Mouse (Mus musculus) G1E-ER4 (cell line): ENCODE data around the gene 2810006K23Rik. TPM values are rescaled to one million over a fixed set of nuclear protein-coding genes. Genes with fewer than 3 reads are reported as not detected.

Experiments used
- GATA1 ChIP-seq: IDR thresholded peaks from one replicate; pipeline ENCODE4 v1.8.0; 2012; ENCODE audit warnings: low read length, inconsistent platforms
- polyA plus RNA-seq: library from polyadenylated mRNA; stranded (reverse); fragments of >175 nt; gene quantifications from 2 replicates; pipeline ENCODE4 v1.2.3, GENCODE M21; 2012

The 2810006K23Rik gene
- polyA plus RNA-seq, 1 experiment, result 5.3 TPM

- no peak for TF ChIP-seq GATA1
Measured at GRCm38 (mm10) chr5:124364173-124364918, 36.5 kb downstream of the 2810006K23Rik start.

- TF ChIP-seq GATA1, result no peak
Measured at GRCm38 (mm10) chr5:124365754-124366153, 37.9 kb downstream of the 2810006K23Rik start.

GRCm38 (mm10) chr5:124366721-124367120 is 38.8 kb downstream of the 2810006K23Rik start:
- TF ChIP-seq GATA1, result no peak

DNA sequence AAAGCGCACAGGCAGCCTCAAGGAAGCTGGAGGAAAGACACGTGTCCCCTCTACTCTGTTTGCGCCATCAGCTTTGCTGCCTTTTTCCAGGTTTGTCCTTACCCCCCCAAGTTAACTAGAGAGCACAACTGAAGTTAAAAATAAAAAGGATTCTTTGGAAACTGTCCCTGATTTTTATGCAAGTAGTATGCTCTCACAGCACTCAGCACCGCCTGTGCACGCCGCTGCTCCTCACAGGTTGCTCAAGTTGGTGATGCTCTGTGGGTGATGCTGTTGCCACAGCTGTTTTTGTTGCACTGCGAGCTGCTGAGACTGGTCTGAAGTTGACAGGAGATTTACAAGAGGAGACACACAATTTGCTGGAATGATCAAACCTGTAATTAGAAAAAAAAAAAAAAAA is 46.4 kb downstream of the 2810006K23Rik start:
- TF ChIP-seq GATA1, result no peak

DNA sequence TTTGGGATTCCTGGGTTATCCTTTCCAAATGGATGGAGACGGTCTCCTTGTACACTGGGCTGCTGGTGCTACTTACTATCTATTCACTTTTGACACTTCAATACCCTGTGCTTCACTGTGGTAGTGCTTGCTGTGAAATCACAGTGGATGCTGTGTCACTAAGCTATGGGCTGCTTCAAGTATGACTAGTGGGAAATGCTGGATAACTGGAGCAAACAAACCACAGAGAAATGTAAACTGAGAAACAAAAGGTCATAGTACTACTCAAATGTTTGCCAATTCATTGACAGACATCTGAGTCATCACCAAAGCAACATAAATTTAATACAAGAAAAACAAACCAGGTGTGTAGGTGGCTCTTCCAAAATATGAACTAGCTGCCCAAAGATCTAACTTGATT is 48.5 kb downstream of the 2810006K23Rik start:
- no peak for TF ChIP-seq GATA1

DNA sequence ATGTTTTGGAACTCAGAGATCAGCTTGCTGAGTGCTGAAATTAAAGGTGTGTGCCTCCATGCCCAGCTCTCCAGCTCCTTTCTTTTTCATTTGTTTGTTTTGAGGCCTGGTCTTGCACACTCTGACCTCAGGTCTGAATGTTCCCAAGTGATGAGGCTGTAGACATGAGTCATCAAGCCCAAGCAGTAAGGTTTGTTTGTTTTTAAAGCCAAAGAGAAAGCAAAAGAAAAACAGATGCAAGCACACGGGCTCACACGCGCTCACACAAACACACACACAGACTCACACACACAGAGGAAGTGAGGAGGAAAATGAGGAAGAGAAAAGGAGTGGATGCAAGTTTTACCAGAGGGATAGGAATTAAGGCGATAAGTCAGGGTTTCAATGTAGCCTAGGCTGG is 49.3 kb downstream of the 2810006K23Rik start:
- no peak for TF ChIP-seq GATA1

GRCm38 (mm10) chr5:124380121-124380520 is 52.2 kb downstream of the 2810006K23Rik start:
- TF ChIP-seq GATA1, result no peak

- no peak for TF ChIP-seq GATA1
Measured at GRCm38 (mm10) chr5:124387932-124388331, 60.0 kb downstream of the 2810006K23Rik start.

Other genes with a start within 250 kb of the 2810006K23Rik start
- gene Abcb9, start 232.3 kb upstream of the 2810006K23Rik start, polyA plus RNA-seq, result 1.0 and 1.4 TPM in 2 replicates
- gene Ogfod2, start 215.8 kb upstream of the 2810006K23Rik start, polyA plus RNA-seq, result 58.9 and 82.0 TPM in 2 replicates
- gene Arl6ip4, start 212.0 kb upstream of the 2810006K23Rik start, polyA plus RNA-seq, result 135 and 142 TPM in 2 replicates
- 50.5 and 55.3 TPM in 2 replicates for gene Pitpnm2, start 78.3 kb upstream of the 2810006K23Rik start, polyA plus RNA-seq
- gene Mphosph9, start 117 bp upstream of the 2810006K23Rik start, polyA plus RNA-seq, result 2.8 and 3.0 TPM in 2 replicates
- 208 and 230 TPM in 2 replicates for gene Cdk2ap1, start 35.0 kb downstream of the 2810006K23Rik start, polyA plus RNA-seq
- gene Sbno1, start 97.9 kb downstream of the 2810006K23Rik start, polyA plus RNA-seq, result 20.2 and 29.8 TPM in 2 replicates
- 334 and 369 TPM in 2 replicates for gene Kmt5a, start 111.8 kb downstream of the 2810006K23Rik start, polyA plus RNA-seq
- gene Rilpl2, start 150.3 kb downstream of the 2810006K23Rik start, polyA plus RNA-seq, result 25.3 and 30.6 TPM in 2 replicates
- gene Snrnp35, start 155.0 kb downstream of the 2810006K23Rik start, polyA plus RNA-seq, result 30.2 and 35.0 TPM in 2 replicates
- 2.0 and 4.2 TPM in 2 replicates for gene Rilpl1, start 203.3 kb downstream of the 2810006K23Rik start, polyA plus RNA-seq
- 105 and 184 TPM in 2 replicates for gene Tmed2, start 212.6 kb downstream of the 2810006K23Rik start, polyA plus RNA-seq
- 17.9 and 38.4 TPM in 2 replicates for gene Ddx55, start 224.8 kb downstream of the 2810006K23Rik start, polyA plus RNA-seq